Mouse (Mus musculus): Measurements from ENCODE around the gene Ptpn14.

Gene Ptpn14

DNA sequence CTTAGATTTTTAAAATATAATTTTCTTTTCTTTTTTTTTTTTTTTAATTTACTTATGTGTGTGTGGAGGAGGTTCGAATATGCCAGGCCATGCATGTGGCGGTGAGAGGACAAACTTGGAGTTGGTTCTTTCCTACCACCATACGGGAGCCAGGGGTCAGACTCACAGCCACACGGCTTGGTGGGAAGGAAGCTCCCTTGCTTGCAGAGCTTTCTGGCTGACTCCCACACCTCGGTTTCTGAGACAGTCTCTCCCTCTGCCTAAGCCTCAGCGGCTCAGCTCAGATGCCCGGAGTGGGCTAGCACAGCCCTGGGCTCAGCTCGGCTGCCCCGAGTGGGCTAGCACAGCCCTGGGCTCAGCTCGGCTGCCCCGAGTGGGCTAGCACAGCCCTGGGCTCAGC, 10.5 kb upstream of the Ptpn14 start:
- DNase-seq (ENCODE audit: low spot score): no peak

DNA sequence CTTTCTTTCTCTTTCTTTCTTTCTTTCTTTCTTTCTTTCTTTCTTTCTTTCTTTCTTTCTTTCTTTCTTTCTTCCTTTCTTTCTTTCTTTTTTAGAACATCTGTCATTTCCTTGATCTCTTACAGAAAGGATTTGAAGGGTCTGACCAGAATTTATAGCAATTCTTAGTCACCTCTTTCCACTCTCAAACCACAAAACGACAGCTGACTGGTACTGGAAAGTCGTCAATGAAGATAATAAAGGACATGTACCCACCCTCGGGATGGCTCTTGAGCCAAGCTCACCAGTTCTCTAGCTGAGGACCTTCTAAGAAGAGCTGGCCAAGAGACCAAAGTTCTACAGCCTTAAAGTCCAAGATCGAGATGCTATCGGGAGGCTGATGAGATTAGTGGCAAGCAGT, 9.5 kb upstream of the Ptpn14 start:
- no peak for DNase-seq (ENCODE audit: low spot score)

DNA sequence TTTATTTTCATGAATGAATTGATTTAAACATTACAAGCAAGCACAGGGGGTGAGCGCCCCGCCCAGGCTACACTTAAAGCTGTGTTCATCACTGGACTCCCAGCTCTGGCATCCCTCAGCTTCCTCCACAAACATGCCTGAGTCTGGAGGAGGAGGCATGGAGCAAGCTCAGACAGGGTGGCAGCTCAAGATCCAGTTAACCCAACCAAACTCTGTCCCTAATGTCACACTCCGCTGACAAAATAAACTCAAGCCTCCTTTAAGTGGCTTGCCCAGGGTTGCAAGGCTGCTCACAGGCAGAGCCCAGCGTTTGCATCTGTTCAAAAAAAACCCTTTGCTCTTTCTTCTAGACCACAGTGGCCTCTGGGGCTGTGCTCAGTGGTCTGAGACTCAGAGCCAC, 1.9 kb upstream of the Ptpn14 start:
- no peak for DNase-seq (ENCODE audit: low spot score)

DNA sequence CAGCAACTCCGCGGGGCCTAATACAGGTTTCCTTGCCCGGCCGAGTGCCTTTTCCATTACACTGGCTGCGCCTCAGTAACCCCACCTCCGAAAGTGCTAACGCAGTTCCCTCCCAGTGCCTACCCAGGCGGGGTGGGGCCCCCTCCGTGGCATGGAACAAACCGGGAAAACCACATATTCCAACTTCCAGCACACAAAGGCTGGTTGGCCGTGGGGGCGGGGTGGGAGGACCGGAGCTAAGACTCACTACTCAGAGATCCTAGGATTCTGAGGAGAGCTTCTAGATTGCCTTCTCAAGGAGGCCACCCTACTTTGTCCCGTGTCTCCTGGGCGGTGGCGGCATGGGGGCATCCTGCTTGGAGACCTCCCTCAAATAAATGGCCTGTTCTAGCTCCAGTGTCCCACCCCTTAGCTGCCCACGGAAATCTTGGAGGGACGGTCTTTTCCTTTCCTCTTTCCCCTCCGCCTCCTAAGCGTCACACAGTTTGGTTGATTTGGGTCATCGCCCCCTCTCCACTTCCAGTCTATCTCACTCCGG, 653 bp upstream of the Ptpn14 start:
- DNase-seq (ENCODE audit: low spot score): peak; percentile 71

DNA sequence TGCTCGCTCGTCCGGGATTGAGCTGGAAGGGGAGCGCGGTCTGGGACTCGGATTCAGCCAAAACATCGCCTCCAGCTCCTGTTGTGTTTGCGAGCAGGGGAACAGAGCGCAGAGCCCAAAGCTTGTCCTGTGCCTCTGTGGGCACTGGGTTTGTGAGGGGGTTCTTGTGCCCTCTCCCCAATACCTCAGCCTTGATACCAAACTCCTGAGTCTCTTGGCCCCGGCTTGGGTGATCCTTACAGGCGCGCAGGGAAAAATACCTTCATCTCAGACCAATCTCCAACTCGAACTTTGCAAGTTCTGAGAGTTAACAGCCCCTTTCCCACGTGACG, 682 bp downstream of the Ptpn14 start:
- DNase-seq (ENCODE audit: low spot score): no peak

DNA sequence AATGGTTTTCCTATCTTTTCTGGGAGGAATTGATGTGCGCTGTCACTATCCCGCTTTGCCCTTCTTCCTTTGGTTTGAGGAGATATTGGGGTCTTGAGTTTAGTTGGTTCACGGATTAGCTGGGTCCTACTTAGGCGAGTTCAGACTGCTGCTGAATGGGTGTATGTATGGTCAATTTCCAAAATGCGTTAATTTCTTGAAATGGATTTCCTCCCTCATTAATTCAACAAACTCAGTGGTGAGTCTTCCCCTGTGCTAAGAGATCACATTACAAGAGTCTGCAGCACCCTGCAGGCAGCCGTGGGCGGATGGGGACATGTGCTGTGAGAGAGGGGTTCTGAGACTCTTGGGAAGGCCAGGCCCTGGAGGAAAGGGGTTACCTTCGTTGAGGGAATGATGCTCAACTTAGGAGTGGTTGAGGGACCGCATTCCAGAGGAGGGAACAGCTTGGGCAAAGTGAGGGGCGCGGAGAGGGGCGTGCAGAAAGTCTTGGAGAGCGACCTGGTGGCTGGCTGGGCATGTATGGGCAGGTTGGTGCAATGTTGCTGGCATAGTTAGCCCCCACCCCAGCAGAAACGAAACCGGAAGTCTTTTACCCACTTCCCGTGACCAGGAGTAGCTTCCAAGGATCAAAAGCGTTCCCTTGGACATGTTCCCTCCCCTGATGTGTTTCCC, 1.2 kb downstream of the Ptpn14 start:
- DNase-seq (ENCODE audit: low spot score): no peak

DNA sequence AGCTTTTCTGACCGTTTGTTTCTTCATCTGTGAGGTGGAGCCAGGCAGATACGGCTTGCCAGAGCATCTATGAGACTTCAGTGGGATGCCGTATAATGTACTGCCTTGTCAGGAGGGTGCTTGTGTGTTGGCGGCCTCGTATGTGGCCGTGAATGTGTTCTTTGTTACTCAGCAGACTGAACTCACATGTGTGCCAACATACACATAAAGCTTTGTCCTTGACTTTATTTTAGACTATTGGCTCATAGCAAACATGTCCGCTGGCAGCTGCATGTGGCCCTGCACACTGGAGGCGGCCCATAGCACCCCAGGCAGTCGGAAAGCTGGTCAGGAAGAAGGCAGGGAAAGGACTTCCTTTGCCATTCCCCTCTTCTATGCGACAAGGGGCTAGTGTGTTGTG, 3.6 kb downstream of the Ptpn14 start:
- DNase-seq (ENCODE audit: low spot score): no peak

DNA sequence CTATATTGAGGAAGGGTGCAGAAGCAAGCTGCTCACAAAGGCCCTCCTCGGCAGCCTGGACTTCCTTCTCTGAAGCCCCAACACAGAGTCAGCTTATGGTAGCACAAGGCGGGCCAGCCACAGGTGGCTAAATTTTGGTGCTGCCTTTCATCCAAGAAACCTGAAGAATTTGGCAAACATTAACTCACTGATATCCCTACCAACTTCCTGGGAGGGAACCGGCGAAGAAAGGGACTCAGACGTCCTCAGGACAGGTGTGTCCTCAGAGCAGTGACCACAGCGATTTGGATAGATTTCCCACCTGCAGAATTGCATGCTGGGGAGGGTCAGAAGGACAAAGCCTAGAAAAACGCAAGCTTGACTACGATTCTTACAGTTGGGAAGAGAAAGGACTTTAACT, 4.1 kb downstream of the Ptpn14 start:
- DNase-seq (ENCODE audit: low spot score): no peak

DNA sequence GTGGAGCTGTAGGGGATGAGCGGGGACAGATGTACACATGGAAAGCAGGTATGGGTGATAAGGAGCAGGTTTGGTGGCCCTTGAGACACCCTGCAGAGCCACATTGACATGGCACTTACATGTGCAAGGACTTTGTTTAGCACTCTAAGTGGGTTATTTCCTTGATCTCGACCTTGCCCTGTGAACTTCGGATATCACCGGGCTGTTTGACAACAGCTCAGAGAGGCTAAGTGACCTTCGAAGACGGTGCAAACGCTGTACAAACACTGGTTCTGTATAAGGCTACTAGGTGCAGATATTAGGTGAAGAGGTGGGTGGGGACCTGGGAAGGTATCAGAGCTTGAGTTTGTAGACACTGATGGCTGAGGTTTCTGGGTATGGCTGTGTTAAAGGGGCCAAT, 12.0 kb downstream of the Ptpn14 start:
- DNase-seq (ENCODE audit: low spot score): peak; percentile 50

DNA sequence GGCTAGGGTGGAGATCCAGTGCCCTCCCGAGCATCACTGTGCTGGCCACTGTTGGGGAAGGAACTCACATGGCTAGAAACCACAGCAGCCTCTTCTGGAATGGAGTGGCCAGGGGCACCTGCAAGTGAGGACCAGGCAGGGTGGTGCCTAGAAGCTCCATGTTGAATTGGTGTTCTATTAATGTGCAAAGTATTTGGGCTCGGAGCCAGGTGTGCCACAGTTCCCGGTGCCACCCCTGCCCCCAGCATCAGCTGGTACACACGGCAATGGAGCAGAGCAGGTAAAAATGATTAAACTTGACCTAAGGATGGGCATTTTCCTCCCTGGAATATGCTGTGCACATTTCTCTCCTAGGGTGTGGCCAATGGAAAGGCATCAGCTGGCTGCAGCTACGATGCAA, 14.0 kb downstream of the Ptpn14 start:
- no peak for DNase-seq (ENCODE audit: low spot score)

DNA sequence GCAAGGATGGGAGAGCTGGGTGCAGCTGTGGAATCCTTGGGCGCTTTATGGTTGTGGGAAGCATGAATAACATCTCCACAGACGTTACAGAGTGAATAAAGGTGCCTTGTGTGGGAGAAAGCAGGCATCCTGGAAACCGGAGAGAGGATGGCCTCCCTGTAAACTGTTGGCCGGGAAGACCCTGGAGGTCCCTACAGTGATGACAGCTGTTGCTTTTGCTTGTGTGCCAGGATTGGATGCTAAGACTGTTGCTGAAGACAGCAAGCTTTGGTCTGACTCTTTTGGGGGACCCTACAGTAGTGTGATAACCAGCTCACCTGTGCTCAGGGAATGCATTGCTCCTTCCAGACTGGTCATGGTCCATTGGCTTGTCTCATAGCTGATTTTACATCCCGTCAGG, 15.1 kb downstream of the Ptpn14 start:
- DNase-seq (ENCODE audit: low spot score): no peak

DNA sequence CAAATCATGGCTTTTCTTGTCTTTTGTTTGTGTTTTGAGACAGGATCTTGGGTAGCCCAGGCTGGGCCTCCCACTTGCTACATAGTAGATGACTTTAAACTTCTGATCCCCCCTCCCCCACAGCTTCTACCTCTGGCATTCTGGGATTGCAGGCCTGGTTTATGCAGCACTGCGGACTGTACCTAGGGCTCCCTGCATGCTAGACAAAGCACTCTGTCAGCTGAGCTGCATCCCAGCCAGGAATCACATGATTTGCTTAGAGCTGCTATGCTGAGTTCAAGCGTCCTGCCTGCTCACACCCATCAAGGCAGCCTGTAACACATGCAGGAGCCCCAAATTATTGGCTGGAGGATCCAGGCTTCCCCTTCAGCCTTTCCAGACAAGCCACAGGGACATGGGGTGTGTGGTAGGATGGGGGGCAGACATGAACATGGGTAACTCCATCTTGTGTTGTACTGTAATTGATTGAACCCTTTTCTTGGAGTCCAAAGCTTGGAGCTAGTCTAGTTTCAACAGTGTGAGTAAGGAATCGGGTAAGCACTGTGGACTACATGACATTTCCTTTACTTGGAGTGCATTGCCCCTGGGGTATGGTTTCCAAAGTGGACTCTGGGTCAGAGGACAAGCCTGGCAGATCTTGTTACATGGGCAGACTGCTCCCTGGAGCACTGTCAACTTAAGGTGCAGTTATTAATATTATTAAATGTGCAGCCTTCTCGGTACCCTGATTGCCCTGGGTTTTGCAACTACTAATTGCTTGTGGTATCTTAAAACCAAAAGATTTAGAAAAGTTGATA, 17.0 kb downstream of the Ptpn14 start:
- DNase-seq (ENCODE audit: low spot score): no peak

DNA sequence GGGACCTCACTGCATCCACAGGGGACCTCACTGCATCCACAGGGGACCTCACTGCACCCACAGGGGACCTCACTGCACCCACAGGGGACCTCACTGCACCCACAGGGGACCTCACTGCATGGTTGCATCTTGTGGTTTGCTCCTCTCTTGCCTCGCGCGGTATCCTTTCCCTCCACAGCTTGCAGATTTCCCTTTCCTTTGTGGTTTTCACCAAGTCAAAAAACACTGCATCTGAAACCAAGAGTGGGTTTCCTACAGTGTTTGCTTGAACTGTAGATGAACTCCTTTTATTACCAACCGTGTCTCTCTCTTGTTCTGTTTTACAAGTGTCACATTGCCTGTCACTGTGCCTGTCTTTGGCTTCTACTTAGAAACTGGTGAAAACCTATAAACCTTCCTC, 18.5 kb downstream of the Ptpn14 start:
- no peak for DNase-seq (ENCODE audit: low spot score)

DNA sequence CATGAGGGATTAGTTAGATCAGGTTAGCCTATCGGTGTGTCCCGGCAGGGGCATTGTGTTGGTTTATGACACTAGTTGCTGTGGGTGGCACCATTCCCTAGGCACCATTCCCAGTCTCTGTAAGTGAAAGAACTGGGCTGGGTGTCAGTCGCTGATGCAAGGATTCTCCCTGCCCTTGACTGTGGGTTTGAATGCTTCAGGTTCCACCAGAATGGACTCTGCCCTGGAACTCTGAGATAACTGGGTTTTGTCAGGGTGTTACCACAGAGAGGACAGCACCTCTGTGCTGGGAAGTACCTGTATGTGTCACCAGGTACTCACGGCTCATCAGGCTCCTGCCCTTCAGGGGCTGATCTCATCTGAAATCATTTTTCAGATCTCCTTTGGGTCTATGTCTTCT, 21.7 kb downstream of the Ptpn14 start:
- no peak for DNase-seq (ENCODE audit: low spot score)

DNA sequence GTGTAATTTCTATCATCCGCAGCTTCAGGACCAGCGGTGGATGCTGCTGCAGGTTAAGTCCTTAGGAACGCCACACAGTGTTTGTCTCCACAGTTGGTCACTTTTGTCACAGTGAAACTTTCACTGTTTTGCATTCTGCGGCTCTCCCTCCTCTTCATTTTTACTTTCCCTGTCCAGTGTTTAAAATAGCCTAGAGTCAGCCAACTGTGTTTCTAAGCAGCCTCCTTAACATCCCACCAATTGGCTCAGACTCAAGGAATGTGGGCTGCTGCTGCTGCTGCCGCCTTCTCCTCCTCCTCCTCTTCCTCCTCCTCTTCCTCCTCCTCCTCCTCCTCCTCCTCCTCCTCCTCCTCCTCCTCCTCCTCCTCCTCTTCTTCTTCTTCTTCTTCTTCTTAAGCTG, 22.2 kb downstream of the Ptpn14 start:
- no peak for DNase-seq (ENCODE audit: low spot score)

DNA sequence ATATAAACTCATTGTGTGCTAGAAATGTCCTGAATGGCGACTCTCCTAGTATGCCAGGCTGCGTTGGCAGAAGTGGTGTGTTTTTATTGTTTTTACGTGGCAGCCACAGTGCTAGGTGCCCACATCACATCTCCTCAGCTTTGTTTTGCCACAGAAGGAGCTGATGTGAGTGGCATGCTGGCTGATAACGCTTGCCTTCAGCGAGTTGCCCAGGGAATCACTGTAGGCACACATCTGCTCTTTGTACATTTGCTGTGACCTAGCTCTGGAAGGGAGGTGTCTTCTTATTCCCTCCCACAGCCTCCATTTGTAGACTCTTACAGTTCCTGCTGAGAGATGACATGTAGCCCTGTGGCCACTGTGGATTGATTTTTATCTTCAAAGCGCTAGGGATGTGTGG, 24.2 kb downstream of the Ptpn14 start:
- DNase-seq (ENCODE audit: low spot score): no peak

DNA sequence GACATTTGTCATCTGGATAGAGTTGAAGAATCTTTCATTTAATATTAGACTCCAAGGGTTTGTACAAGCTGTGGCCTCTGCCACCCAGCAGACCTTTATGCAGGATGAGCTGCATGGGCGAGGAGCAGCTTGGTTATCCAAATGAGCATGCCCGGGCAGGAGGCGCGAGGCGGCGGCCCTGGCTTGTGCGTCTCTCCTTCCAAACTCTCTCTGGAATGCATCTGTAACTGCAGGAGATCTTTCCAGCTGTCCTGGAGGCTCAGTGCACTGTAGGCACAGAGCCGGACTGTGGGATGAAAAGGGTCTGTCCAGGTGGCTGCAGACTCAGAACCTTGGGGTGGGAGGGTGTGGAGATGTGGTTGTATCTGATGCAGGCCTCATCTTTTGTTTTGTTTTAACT, 27.0 kb downstream of the Ptpn14 start:
- DNase-seq (ENCODE audit: low spot score): no peak

DNA sequence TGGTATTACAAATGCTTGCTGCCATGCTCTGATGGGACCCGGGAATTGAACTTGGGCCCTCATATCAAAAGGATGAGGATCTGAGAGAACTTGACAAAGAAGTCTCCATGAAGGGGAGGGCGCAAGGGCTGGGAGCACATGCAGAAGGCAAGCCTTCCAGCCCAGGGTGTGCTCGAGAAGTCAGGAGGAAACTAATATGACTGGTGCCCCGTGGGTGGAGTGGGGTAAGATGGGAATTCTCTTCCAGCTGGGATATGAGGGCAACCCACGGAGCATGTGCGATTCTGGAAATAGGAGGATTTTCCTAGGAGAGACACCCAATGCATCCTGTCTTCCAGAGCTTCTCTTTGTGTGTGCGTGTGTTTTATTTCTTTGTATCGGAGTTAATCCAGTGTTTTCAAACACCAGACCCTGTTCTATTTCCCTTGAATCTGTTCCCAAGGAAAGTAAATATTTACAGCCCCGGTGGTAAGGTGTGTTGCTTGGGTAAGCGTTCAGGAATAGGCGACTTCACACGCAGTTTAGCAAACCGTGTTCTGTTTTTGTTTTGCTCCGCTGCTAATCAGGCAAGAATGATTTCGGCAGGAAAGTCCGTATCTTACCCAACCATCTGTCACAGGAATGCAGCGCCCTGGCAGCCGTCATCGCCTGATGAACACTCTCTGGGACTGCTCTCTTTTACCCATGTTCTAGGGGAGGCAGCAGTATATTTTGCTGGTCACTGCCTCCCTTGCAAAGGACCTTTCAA, 28.4 kb downstream of the Ptpn14 start:
- DNase-seq (ENCODE audit: low spot score): no peak

DNA sequence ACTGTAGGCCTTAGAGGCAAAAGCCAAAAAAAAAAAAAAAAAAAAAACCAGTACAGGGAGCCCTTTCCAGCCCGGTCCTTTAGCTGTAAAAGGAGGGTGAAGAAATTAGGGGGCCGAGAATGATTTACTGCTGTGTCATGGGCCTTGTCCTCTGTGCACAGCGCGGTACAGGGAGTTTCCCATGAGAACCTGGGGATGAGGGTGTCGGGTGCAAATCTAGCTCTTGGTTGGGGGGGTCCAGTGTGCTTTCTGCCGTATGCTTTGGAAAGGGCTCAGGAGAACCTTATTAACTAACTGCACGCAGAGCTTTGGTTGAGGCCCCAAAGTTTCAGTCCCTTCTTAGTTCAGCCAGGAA, 29.0 kb downstream of the Ptpn14 start:
- no peak for DNase-seq (ENCODE audit: low spot score)

DNA sequence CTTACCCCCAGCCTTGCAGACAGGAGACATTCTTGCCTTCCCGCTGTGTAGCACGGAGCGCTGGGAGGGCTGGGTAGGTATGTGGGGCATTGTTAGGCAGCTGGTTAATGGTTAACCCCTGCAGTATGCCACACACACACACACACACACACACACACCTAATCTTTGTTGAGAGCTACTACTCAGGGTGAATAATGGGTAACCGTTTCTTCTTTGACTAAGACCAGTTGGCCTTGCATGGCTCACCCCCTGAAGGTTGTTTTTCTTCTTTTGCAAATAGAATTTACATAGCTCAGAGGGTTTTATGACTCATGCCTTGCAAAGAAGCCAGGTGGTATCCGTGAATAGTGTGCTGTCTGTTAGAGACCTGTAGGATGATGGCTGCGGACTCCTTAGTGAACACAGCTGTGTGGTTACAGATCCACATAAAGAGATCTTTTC, 33.5 kb downstream of the Ptpn14 start:
- peak; percentile 86 for DNase-seq (ENCODE audit: low spot score)

DNA sequence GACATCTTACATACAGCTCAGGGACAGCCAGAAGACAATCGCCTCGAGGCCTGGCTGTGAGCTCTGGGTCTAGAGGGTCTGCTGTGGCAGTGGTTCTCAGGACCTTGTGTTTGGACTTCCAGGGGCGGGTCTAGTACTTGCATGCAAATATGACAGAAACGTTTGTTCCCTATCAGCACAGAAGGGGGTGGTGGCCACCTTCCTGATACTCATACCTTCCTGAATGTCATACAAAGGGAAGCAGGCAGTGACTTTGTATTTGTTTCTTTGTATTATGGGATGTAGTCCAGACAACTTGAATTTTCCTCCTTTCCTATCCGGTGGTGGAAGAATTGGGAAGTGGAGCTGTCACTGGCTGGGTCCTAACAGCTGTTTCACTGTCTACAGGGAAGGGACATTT, 36.2 kb downstream of the Ptpn14 start:
- no peak for DNase-seq (ENCODE audit: low spot score)

DNA sequence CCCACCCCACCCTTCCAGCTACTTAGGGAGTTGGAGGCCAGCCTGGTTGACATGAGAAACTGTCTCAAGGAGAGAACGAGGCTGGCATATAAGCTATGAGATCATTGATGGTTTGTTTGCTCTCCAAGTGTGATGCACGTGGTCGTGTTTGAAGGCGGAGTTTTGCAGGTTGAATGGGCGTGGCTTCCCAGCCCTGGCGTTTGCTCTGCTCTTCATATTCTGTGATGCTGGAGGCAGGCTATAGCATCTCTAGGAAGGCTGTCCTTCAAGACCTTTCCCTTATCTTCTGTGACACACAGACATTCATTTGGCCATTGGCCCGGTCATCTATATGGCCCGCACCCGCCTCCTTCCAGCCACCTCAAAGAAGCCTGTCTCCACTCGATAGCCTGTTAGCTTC, 39.1 kb downstream of the Ptpn14 start:
- no peak for DNase-seq (ENCODE audit: low spot score)

DNA sequence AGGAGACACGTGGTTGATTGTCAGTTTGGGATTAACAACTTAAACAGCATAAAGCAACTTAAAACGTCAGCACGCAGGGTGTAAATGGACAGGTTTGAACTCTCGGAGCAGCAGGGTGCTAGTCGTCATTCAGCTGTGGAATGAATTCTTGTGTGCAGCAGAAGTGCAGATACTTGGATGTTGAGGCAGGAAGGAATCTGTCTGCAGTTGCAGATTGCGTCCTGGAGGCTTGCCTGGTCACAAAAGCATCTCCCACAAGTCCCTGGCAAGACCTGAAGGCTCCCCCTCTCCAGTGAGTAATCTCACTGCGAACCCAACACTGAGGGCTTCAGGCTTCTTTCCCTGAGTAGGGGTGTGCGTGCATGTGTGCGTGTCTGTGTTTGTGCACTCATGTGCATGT, 39.8 kb downstream of the Ptpn14 start:
- DNase-seq (ENCODE audit: low spot score): no peak
